In genomic region chr3:107690366-107690765, GRCm38 (mm10) we compare ENCODE assay signal across 15 mouse cellular contexts. TPM values are rescaled to one million over a fixed set of nuclear protein-coding genes. Genes with fewer than 3 reads are reported as not detected.
DNase-seq lines count a peak whose midpoint lies in the region; ATAC-seq lines count a peak whose summit lies in the region.
"Had no signal": no experiment of that assay in that cellular context is flagged by ENCODE, and none has a peak within 500 bp of the region (broad histone marks: within the 10 kb centered on the region; RNA-seq: fewer than 3 reads in every experiment).

No protein-coding gene starts in this region.

- peak; percentile 45 for DNase-seq in adrenal gland, adult 2 months
- no peak for DNase-seq in adrenal gland, postnatal 25 days
- no peak for DNase-seq in hindbrain, embryonic 11.5 days (ENCODE audit: low spot score)
- no peak for DNase-seq in hindbrain, embryonic 10.5 days (ENCODE audit: low spot score)
- peak; percentile 59 for DNase-seq in skeletal muscle tissue, adult 2 months (ENCODE audit: low read depth, low spot score)
- DNase-seq in left cerebral cortex, postnatal 36 days (ENCODE audit: low spot score in 2 of 2) = no peak

- no peaks in the 10 kb centered on the region for H3K27me3 ChIP-seq in hindbrain, embryonic 11.5 days (ENCODE audit: control insufficient read depth, insufficient read depth, low read length)
- no peaks in the 10 kb centered on the region for H3K27me3 ChIP-seq in hindbrain, embryonic 10.5 days (ENCODE audit: insufficient read depth, poor library complexity, severe bottlenecking)
- no peaks in the 10 kb centered on the region for H3K27me3 ChIP-seq in midbrain, embryonic 13.5 days
- H3K27me3 ChIP-seq in midbrain, embryonic 16.5 days (ENCODE audit: control insufficient read depth, insufficient read depth, low read depth, low read length) = no peaks in the 10 kb centered on the region
- H3K27me3 ChIP-seq: heart, embryonic 15.5 days had no signal

- no peaks in the 10 kb centered on the region for H3K36me3 ChIP-seq in hindbrain, embryonic 11.5 days (ENCODE audit: control insufficient read depth, insufficient read depth, low read length)
- H3K36me3 ChIP-seq in hindbrain, embryonic 10.5 days = no peaks in the 10 kb centered on the region; the same call in 1 of the 2 replicates
- no peaks in the 10 kb centered on the region for H3K36me3 ChIP-seq in midbrain, embryonic 13.5 days
- no peaks in the 10 kb centered on the region for H3K36me3 ChIP-seq in midbrain, embryonic 16.5 days (ENCODE audit: control insufficient read depth, insufficient read depth, low read length)
- H3K36me3 ChIP-seq: heart, embryonic 15.5 days had no signal

- H3K27ac ChIP-seq in hindbrain, embryonic 11.5 days (ENCODE audit: low read depth, low read length) = no peak overlapping the region
- no peak overlapping the region for H3K27ac ChIP-seq in hindbrain, embryonic 10.5 days
- 0 out of 2 replicates have a peak overlapping the region, but pooled peaks have one; percentile 6 for H3K27ac ChIP-seq in midbrain, embryonic 13.5 days
- no peak overlapping the region for H3K27ac ChIP-seq in midbrain, embryonic 16.5 days (ENCODE audit: low read length)
- H3K27ac ChIP-seq: heart, embryonic 15.5 days; kidney, postnatal 0 days had no signal

- H3K4me3 ChIP-seq in hindbrain, embryonic 11.5 days (ENCODE audit: low read depth, low read length) = no peak overlapping the region
- no peak overlapping the region for H3K4me3 ChIP-seq in hindbrain, embryonic 10.5 days
- H3K4me3 ChIP-seq in midbrain, embryonic 13.5 days (replicated peaks) = no peak overlapping the region
- no peak overlapping the region for H3K4me3 ChIP-seq in midbrain, embryonic 16.5 days (ENCODE audit: low read depth, low read length)
- H3K4me3 ChIP-seq: heart, embryonic 15.5 days had no signal

- 69% methylated on average over 2 of the region's 2 CpGs for WGBS in hindbrain, embryonic 11.5 days
- WGBS in hindbrain, embryonic 10.5 days = 78% methylated on average over 2 of the region's 2 CpGs
- WGBS in midbrain, embryonic 13.5 days = 47% methylated on average over 2 of the region's 2 CpGs
- WGBS in midbrain, embryonic 16.5 days = 41% methylated on average over 2 of the region's 2 CpGs

- peak; percentile 71; the same call in 1 of the 2 replicates for ATAC-seq in hindbrain, embryonic 11.5 days (ENCODE audit: low FRiP score)
- ATAC-seq in midbrain, embryonic 13.5 days = no peak
- no peak; the same call in 1 of the 2 replicates for ATAC-seq in midbrain, embryonic 16.5 days
- ATAC-seq: forebrain, embryonic 16.5 days had no signal

- no peak overlapping the region for H3K4me2 ChIP-seq in hindbrain, embryonic 11.5 days (replicated peaks; ENCODE audit: low read depth, low read length)
- peak overlapping the region; percentile 23; the same call in 1 of the 2 replicates for H3K4me2 ChIP-seq in midbrain, embryonic 13.5 days (replicated peaks)
- no peak overlapping the region for H3K4me2 ChIP-seq in midbrain, embryonic 16.5 days (ENCODE audit: low read length)
- H3K4me2 ChIP-seq: heart, embryonic 15.5 days had no signal

- intact Hi-C loops in left cerebral cortex, postnatal 36 days (cut with DNase I) = loop anchor here (10.0 kb wide), 2 partner anchors 374 to 454 kb away; partner anchors contain the start of gene Gnai3

- H3K9me3 ChIP-seq in hindbrain, embryonic 11.5 days (ENCODE audit: control insufficient read depth, low read length) = no peaks in the 10 kb centered on the region
- H3K9me3 ChIP-seq in hindbrain, embryonic 10.5 days = no peaks in the 10 kb centered on the region
- H3K9me3 ChIP-seq in midbrain, embryonic 13.5 days = no peaks in the 10 kb centered on the region
- no peaks in the 10 kb centered on the region for H3K9me3 ChIP-seq in midbrain, embryonic 16.5 days (replicated peaks; ENCODE audit: control insufficient read depth, low read length, poor library complexity, severe bottlenecking)
- H3K9me3 ChIP-seq: heart, embryonic 15.5 days had no signal

- H3K9ac ChIP-seq in hindbrain, embryonic 11.5 days (ENCODE audit: low read depth, low read length) = no peak overlapping the region
- H3K9ac ChIP-seq in midbrain, embryonic 13.5 days (replicated peaks) = 0 out of 2 replicates have a peak overlapping the region, but pooled peaks have one; percentile 48
- H3K9ac ChIP-seq in midbrain, embryonic 16.5 days (ENCODE audit: low read depth, low read length) = no peak overlapping the region
- H3K9ac ChIP-seq: heart, embryonic 15.5 days had no signal

- peaks cover 2% of the 10 kb centered on the region; the same call in 1 of the 2 replicates for H3K4me1 ChIP-seq in hindbrain, embryonic 11.5 days (replicated peaks; ENCODE audit: control insufficient read depth, insufficient read depth, low read length)
- peaks cover 46% of the 10 kb centered on the region for H3K4me1 ChIP-seq in hindbrain, embryonic 10.5 days (replicated peaks)
- peaks cover 69% of the 10 kb centered on the region for H3K4me1 ChIP-seq in midbrain, embryonic 13.5 days (replicated peaks)
- peaks cover 56% of the 10 kb centered on the region for H3K4me1 ChIP-seq in midbrain, embryonic 16.5 days (ENCODE audit: control insufficient read depth, insufficient read depth, low read length)

RNA-seq across cellular contexts. Expression of gene Ahcyl1, which starts 6.0 kb away (rescaled TPM):
- total RNA-seq in adrenal gland, adult 2 months (2021) = 100 to 1,000 TPM; 218 to 230 TPM
- polyA plus RNA-seq in adrenal gland, adult 2 months (2012; rRNA removed) = 33.9 and 37.0 TPM in 2 replicates
- total RNA-seq in adrenal gland, postnatal 25 days (2021) = 211 and 235 TPM in 2 replicates
- 117 and 123 TPM in 2 replicates for polyA plus RNA-seq in hindbrain, embryonic 11.5 days (2014; fragmentation: Nextera tagmentation; extraction: Ambion mirVana)
- 86.7 and 90.7 TPM in 2 replicates for polyA plus RNA-seq in hindbrain, embryonic 10.5 days (2016; fragmentation: Nextera tagmentation; extraction: Ambion mirVana)
- 108 and 116 TPM in 2 replicates for polyA plus RNA-seq in midbrain, embryonic 13.5 days (2015; fragmentation: Nextera tagmentation; extraction: Ambion mirVana)
- 112 and 114 TPM in 2 replicates for polyA plus RNA-seq in midbrain, embryonic 16.5 days (2015; fragmentation: Nextera tagmentation; extraction: Ambion mirVana)
- total RNA-seq in left cerebral cortex, postnatal 36 days (2021) = 100 to 1,000 TPM; 325 TPM

RNA-seq across cellular contexts. Expression of gene Strip1, which starts 58.9 kb away (rescaled TPM):
- total RNA-seq in adrenal gland, adult 2 months (2021) = 10 to 100 TPM; 30.9 to 34.2 TPM
- 39.4 and 41.6 TPM in 2 replicates for polyA plus RNA-seq in adrenal gland, adult 2 months (2012; rRNA removed)
- total RNA-seq in adrenal gland, postnatal 25 days (2021) = 33.3 and 38.3 TPM in 2 replicates
- polyA plus RNA-seq in hindbrain, embryonic 11.5 days (2014; fragmentation: Nextera tagmentation; extraction: Ambion mirVana) = 85.1 and 100 TPM in 2 replicates
- polyA plus RNA-seq in hindbrain, embryonic 10.5 days (2016; fragmentation: Nextera tagmentation; extraction: Ambion mirVana) = 68.2 and 89.6 TPM in 2 replicates
- 152 and 156 TPM in 2 replicates for polyA plus RNA-seq in midbrain, embryonic 13.5 days (2015; fragmentation: Nextera tagmentation; extraction: Ambion mirVana)
- polyA plus RNA-seq in midbrain, embryonic 16.5 days (2015; fragmentation: Nextera tagmentation; extraction: Ambion mirVana) = 154 and 160 TPM in 2 replicates
- total RNA-seq in left cerebral cortex, postnatal 36 days (2021) = 10 to 100 TPM; 58.0 to 63.7 TPM

RNA-seq across cellular contexts. Expression of gene Gm10961, which starts 59.2 kb away (rescaled TPM):
- total RNA-seq in adrenal gland, adult 2 months (2021) = not detected
- polyA plus RNA-seq in adrenal gland, adult 2 months (2012; rRNA removed) = not detected in 2 replicates
- not detected in 2 replicates for total RNA-seq in adrenal gland, postnatal 25 days (2021)
- not detected in 2 replicates for polyA plus RNA-seq in hindbrain, embryonic 11.5 days (2014; fragmentation: Nextera tagmentation; extraction: Ambion mirVana)
- not detected in 2 replicates for polyA plus RNA-seq in hindbrain, embryonic 10.5 days (2016; fragmentation: Nextera tagmentation; extraction: Ambion mirVana)
- not detected in 2 replicates for polyA plus RNA-seq in midbrain, embryonic 13.5 days (2015; fragmentation: Nextera tagmentation; extraction: Ambion mirVana)
- not detected in 2 replicates for polyA plus RNA-seq in midbrain, embryonic 16.5 days (2015; fragmentation: Nextera tagmentation; extraction: Ambion mirVana)
- not detected for total RNA-seq in left cerebral cortex, postnatal 36 days (2021)
- total RNA-seq: adrenal gland, postnatal 36 days; left cerebral cortex, postnatal 25 days; MEL had no signal
- polyA plus RNA-seq: forebrain, embryonic 16.5 days; heart, embryonic 15.5 days; kidney, postnatal 0 days; lung, embryonic 16.5 days had no signal

Comparison
In these comparisons a context has a peak if more than half of its experiments do, and no peak if none do; other contexts are left out.
1. DNase-seq: peak in adrenal gland, adult 2 months (single experiment) and skeletal muscle tissue, adult 2 months (single experiment); none in adrenal gland, postnatal 25 days (single experiment), hindbrain, embryonic 11.5 days (single experiment), hindbrain, embryonic 10.5 days (single experiment) and left cerebral cortex, postnatal 36 days (0 of 2).